Mouse (Mus musculus): ENCODE measurements at regions not wholly inside any gene's neighbourhood (a gene's known extent, or its start where the extent isn't known, plus 50 kb on each side); places are given as distances from the start of the nearest gene placed in this dataset.

DNA sequence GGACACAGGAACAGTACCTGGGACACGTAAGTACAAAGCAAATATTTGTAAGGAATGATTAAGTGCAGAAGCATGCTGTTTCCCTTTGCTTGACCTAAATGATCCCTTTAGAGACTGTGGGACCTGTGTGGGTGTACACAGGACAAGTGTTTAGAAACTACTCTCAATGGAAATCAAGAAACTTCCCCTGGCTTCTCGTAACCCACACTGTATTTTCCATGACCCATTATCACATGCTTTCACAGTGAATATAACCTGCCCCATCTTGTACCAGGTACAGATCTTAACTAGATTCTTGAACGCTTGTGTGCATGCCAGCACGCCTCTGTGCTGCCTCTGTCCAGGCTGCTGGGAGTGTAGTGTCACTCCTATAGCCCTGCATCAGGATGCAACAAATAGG, 177.8 kb upstream of the Ahr start:
- H3K9me3 ChIP-seq, result no peaks in the 10 kb centered on the region
- H3K4me2 ChIP-seq (replicated peaks), result no peak overlapping the region
- no peak overlapping the region for H3K9ac ChIP-seq
- H3K36me3 ChIP-seq, result no peaks in the 10 kb centered on the region
- ATAC-seq (ENCODE audit: insufficient number of reproducible peaks, insufficient read depth, low FRiP score, low TSS enrichment), result no peak
- no peaks in the 10 kb centered on the region for H3K27me3 ChIP-seq
- no peaks in the 10 kb centered on the region for H3K4me1 ChIP-seq
- H3K27ac ChIP-seq, result no peak overlapping the region
- WGBS, result 78% methylated on average over 4 of the region's 4 CpGs
- H3K4me3 ChIP-seq, result no peak overlapping the region

DNA sequence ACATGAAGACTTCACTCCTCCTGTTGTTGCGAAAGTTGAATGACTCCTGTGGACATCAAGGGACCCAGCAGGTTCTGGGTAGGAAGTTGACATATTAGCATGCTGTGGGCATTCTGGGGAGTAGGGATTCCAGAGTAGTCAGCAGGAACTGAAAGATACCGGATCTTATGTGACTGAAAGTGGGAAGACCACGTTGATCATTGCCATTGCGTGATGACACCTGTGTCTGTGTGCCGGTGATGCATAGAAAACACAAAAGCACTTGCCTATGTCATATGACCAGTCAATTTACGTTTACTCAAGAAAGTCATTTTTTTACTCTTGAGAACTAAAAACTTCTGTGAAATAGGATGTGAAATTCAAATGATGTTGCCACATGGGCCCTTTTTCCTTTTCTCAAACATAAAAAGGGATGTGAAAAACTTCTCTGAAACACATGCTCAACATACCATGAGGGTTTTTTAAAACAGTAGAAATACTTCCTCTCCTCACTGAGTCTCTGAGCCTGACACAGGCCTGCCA, 176.8 kb upstream of the Ahr start:
- H3K27ac ChIP-seq, result no peak overlapping the region
- H3K36me3 ChIP-seq, result no peaks in the 10 kb centered on the region
- no peak for ATAC-seq (ENCODE audit: insufficient number of reproducible peaks, insufficient read depth, low FRiP score, low TSS enrichment)
- WGBS, result 91% methylated on average over 6 of the region's 6 CpGs
- no peak overlapping the region for H3K9ac ChIP-seq
- H3K4me1 ChIP-seq, result no peaks in the 10 kb centered on the region
- H3K9me3 ChIP-seq, result no peaks in the 10 kb centered on the region
- H3K4me2 ChIP-seq (replicated peaks), result no peak overlapping the region
- H3K27me3 ChIP-seq, result no peaks in the 10 kb centered on the region
- no peak overlapping the region for H3K4me3 ChIP-seq

DNA sequence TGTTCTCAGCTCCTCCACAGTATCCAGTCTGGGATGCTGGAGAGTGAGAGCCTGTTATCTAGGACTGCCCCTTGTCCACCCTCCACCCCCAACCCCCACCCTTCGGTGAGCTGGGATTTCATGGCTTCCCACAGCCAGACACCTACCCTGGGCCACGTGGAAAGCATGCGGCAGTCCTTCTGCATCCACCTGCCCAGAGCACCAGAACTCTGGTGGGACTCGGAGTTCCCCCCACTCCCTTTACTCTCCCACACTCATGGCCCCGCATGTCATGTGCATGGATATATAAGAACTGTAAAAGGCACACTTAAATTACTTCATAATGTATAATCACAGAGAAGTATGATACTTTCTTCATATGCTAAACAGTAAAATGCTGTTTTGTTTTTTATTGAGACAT, 175.5 kb upstream of the Ahr start:
- ATAC-seq (ENCODE audit: insufficient number of reproducible peaks, insufficient read depth, low FRiP score, low TSS enrichment), result no peak
- Histone ChIP-seq H3K27me3 (no peaks in the 10 kb centered on the region), H3K4me1 (no peaks in the 10 kb centered on the region), H3K4me2 (replicated peaks) (no peak overlapping the region), H3K36me3 (no peaks in the 10 kb centered on the region), H3K27ac (no peak overlapping the region), H3K9ac (no peak overlapping the region), H3K4me3 (no peak overlapping the region), H3K9me3 (no peaks in the 10 kb centered on the region)
- WGBS, result 62% methylated on average over 5 of the region's 5 CpGs

DNA sequence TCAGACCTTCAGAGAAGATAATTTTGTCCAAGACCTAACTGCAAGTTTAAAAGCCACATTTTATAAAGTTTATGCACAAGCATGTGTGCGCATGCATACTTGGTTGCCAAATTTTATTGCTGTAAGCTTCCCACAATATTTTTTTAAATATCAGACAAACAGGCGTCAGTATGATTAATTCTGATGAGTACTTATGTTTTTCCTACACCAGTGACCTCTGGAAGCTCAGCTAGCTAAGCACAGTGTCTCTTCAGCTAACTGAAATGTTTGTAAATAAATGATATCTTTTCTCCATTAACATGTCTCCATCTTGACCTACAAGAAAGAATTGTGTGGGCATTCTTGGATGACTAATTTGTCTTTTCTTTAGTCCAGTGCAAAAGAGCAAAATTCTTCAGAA, 168.6 kb upstream of the Ahr start:
- no peaks in the 10 kb centered on the region for H3K36me3 ChIP-seq
- H3K9ac ChIP-seq, result no peak overlapping the region
- no peak overlapping the region for H3K4me2 ChIP-seq (replicated peaks)
- no peak overlapping the region for H3K4me3 ChIP-seq
- WGBS, result 84% methylated on average over 2 of the region's 2 CpGs
- no peaks in the 10 kb centered on the region for H3K4me1 ChIP-seq
- no peak for ATAC-seq (ENCODE audit: insufficient number of reproducible peaks, insufficient read depth, low FRiP score, low TSS enrichment)
- H3K27ac ChIP-seq, result no peak overlapping the region
- no peaks in the 10 kb centered on the region for H3K9me3 ChIP-seq
- no peaks in the 10 kb centered on the region for H3K27me3 ChIP-seq

DNA sequence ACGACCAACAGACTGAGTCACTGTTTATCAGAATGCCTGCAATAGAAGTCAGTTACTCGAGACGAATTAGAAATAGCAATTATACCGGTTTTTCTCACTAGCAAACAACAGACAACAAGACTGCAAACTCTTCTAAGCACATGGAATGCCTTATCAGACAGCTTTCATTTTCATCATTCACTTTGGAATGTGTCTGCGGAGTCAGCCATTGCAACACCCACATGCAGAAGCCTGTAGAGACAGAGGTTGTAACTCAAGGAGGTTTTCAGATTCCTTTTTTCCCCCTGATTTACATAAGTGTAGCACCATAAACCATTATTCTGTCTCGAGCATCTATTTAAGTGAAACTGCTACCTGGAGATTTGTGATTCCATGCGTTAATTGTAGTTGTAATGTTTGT, 167.8 kb upstream of the Ahr start:
- H3K36me3 ChIP-seq, result no peaks in the 10 kb centered on the region
- no peak overlapping the region for H3K9ac ChIP-seq
- no peak for ATAC-seq (ENCODE audit: insufficient number of reproducible peaks, insufficient read depth, low FRiP score, low TSS enrichment)
- H3K4me3 ChIP-seq, result no peak overlapping the region
- H3K27me3 ChIP-seq, result no peaks in the 10 kb centered on the region
- H3K4me1 ChIP-seq, result no peaks in the 10 kb centered on the region
- H3K27ac ChIP-seq, result no peak overlapping the region
- no peak overlapping the region for H3K4me2 ChIP-seq (replicated peaks)
- WGBS, result 79% methylated on average over 7 of the region's 7 CpGs
- H3K9me3 ChIP-seq, result no peaks in the 10 kb centered on the region

DNA sequence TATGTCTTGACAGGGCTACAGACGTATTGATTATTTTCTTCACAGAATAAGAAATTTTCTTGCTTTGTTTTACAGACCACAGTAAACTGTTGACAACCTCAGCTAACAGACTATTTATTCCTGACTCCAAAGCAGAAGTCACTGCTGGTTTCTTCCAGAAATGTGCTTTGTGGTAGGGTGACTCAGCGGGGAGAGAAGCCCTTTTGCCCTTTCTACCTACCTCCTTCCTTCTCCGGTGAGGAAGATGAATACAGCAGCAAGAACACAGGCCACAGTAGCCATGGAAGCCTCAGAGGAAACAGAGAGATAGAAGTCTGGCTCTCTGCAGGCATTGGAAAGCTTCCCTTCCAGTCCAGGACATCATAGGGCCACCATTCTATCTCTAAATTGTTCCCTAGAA, 159.4 kb upstream of the Ahr start:
- 75% methylated on average over 3 of the region's 3 CpGs for WGBS
- Histone ChIP-seq H3K9ac (no peak overlapping the region), H3K4me3 (no peak overlapping the region), H3K4me2 (replicated peaks) (no peak overlapping the region), H3K36me3 (no peaks in the 10 kb centered on the region), H3K27ac (no peak overlapping the region), H3K9me3 (no peaks in the 10 kb centered on the region), H3K27me3 (no peaks in the 10 kb centered on the region), H3K4me1 (no peaks in the 10 kb centered on the region)
- ATAC-seq (ENCODE audit: insufficient number of reproducible peaks, insufficient read depth, low FRiP score, low TSS enrichment), result no peak

DNA sequence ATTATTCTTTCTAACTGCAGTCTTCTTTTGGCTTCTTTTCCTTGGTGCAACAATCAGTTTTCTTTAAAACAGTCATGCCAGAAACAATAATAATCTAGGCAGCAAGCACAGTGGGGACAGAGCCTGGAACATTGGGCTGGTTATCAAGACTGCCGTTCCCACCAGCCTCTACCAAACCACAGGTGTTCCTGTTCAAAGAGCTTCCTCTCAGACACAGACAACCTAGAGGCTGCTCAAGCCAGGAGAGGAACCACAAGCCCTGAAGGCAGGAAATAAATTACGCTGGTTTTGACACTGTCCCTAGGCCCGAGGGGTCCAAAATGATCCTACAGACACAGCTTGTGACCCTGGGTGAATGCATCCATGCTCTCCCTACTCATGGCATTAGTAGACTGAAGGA, 156.1 kb upstream of the Ahr start:
- 58% methylated on average over 3 of the region's 3 CpGs for WGBS
- Histone ChIP-seq H3K27ac (no peak overlapping the region), H3K9ac (no peak overlapping the region), H3K4me2 (replicated peaks) (no peak overlapping the region), H3K27me3 (no peaks in the 10 kb centered on the region), H3K4me1 (no peaks in the 10 kb centered on the region), H3K36me3 (no peaks in the 10 kb centered on the region), H3K4me3 (no peak overlapping the region), H3K9me3 (no peaks in the 10 kb centered on the region)
- ATAC-seq (ENCODE audit: insufficient number of reproducible peaks, insufficient read depth, low FRiP score, low TSS enrichment), result no peak

DNA sequence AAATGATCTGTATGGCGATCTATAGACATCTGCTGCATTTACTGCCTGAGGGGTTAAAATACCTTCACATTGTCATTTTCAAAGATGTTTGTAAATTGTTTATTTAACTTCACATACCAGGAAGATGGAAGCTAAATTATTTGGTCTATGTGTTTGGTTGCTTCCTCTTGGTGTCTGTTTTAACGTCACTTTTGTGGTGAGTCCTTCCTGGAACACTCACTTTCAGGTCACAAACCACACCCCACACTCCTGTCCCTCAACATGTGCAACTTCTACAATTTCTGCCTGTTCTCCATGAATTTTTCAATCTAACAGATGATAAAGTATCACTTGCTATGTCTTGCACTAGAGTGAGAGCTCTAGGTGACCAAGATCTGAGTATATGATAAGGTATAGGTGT, 151.4 kb upstream of the Ahr start:
- no peak overlapping the region for H3K27ac ChIP-seq
- no peaks in the 10 kb centered on the region for H3K9me3 ChIP-seq
- H3K36me3 ChIP-seq, result no peaks in the 10 kb centered on the region
- WGBS, result 86% methylated on average over 2 of the region's 2 CpGs
- no peak overlapping the region for H3K4me3 ChIP-seq
- no peak for ATAC-seq (ENCODE audit: insufficient number of reproducible peaks, insufficient read depth, low FRiP score, low TSS enrichment)
- H3K9ac ChIP-seq, result no peak overlapping the region
- no peaks in the 10 kb centered on the region for H3K27me3 ChIP-seq
- no peaks in the 10 kb centered on the region for H3K4me1 ChIP-seq
- no peak overlapping the region for H3K4me2 ChIP-seq (replicated peaks)

DNA sequence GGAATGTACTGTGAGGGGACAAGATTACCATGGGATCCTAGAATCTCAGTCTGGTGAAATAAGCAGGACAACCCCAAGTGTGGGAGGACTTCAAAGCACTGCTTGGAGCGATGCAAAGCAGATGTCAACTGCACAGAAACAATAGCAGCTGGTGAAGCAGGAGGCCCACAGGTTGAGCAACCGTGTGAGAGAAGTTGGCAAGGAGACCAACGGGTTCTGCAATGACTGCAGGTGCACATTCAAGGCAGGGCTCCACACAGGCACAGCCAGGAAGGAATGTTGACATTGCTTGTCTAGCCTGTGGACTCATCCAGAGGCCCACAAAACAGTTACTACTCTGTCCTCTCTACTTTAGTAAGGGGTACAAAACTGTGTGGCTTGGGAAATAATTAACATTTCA, 150.4 kb upstream of the Ahr start:
- Histone ChIP-seq H3K9me3 (no peaks in the 10 kb centered on the region), H3K4me3 (no peak overlapping the region), H3K27ac (no peak overlapping the region), H3K36me3 (no peaks in the 10 kb centered on the region), H3K4me2 (replicated peaks) (no peak overlapping the region), H3K4me1 (no peaks in the 10 kb centered on the region), H3K9ac (no peak overlapping the region), H3K27me3 (no peaks in the 10 kb centered on the region)
- WGBS, result 63% methylated on average over 3 of the region's 3 CpGs
- no peak for ATAC-seq (ENCODE audit: insufficient number of reproducible peaks, insufficient read depth, low FRiP score, low TSS enrichment)

DNA sequence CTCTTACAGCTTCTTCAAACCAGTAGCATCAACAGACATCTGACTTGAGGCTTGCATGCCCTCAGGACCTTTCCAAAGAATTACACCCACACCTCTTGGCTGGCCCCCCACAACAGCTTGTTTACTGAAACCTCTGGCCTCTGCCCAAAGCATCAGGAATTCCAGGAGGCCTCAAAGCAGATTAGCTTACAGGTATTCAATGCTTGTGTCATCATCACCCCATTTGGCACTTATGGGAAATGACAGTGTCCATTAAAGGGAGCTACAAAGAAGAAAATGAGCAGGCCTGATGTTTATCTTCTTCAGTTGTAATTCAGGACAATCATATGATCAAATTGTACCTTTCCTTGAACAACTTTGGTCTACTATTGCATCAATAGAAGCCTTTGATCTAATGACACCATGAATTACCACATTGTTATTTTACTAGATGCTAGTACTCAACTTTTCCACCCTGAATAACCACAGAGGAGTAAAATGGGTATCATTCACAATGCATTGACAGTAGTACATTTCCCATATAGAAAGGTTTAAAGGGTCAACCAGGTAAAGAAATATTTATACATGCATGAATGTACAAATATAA, 147.1 kb upstream of the Ahr start:
- Histone ChIP-seq H3K27ac (no peak overlapping the region), H3K27me3 (no peaks in the 10 kb centered on the region), H3K4me1 (no peaks in the 10 kb centered on the region), H3K4me2 (replicated peaks) (no peak overlapping the region), H3K9ac (no peak overlapping the region), H3K4me3 (no peak overlapping the region), H3K9me3 (no peaks in the 10 kb centered on the region), H3K36me3 (no peaks in the 10 kb centered on the region)
- ATAC-seq (ENCODE audit: insufficient number of reproducible peaks, insufficient read depth, low FRiP score, low TSS enrichment), result no peak

DNA sequence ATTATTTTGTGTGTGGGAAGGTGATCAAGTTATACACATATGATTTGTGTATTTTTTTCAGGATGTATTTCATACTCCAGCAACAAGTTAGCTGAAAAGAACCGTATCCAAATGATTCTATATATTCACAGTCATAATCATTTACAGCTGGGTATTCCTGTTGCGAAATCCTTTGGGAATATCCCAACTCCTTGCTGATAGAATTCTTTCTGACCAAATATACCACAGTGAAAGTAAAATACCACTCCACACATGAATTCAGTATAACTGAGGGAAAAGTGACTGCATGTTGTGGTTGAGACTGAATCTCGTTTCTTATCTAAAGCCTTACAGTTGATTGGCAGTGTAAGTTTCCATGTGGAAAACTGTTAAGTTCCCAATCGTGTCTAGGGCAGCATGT, 145.1 kb upstream of the Ahr start:
- 43% methylated on average over 4 of the region's 4 CpGs for WGBS
- no peaks in the 10 kb centered on the region for H3K36me3 ChIP-seq
- H3K27me3 ChIP-seq, result no peaks in the 10 kb centered on the region

DNA sequence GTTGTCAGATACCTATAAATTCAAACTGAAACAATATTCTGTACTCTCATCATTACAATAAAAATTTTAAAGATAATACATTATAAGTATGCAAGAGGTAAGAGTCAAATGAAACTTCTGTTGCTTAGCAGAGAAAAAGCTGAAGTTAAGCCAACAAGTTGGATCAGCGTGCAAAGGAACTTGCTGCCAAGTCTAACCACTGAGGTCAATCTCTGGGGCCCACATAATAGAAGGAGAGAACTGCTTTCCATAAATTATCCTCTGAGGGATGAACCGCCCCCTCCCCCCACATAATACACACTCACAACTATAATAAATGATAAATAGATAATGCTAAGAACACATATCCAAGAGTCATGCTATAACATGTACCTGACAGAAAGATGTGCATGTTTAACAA, 144.2 kb upstream of the Ahr start:
- Histone ChIP-seq H3K4me1 (no peaks in the 10 kb centered on the region), H3K4me2 (replicated peaks) (no peak overlapping the region), H3K36me3 (no peaks in the 10 kb centered on the region), H3K9ac (no peak overlapping the region), H3K4me3 (no peak overlapping the region), H3K27ac (no peak overlapping the region), H3K9me3 (no peaks in the 10 kb centered on the region), H3K27me3 (no peaks in the 10 kb centered on the region)
- no peak for ATAC-seq (ENCODE audit: insufficient number of reproducible peaks, insufficient read depth, low FRiP score, low TSS enrichment)
- WGBS, result 76% methylated on average over 2 of the region's 2 CpGs

More for the DNA sequence above, 145.1 kb upstream of the Ahr start:
- Histone ChIP-seq H3K4me1 (no peaks in the 10 kb centered on the region), H3K9ac (no peak overlapping the region), H3K4me3 (no peak overlapping the region), H3K4me2 (replicated peaks) (no peak overlapping the region), H3K27ac (no peak overlapping the region), H3K9me3 (no peaks in the 10 kb centered on the region)
- ATAC-seq (ENCODE audit: insufficient number of reproducible peaks, insufficient read depth, low FRiP score, low TSS enrichment), result no peak

DNA sequence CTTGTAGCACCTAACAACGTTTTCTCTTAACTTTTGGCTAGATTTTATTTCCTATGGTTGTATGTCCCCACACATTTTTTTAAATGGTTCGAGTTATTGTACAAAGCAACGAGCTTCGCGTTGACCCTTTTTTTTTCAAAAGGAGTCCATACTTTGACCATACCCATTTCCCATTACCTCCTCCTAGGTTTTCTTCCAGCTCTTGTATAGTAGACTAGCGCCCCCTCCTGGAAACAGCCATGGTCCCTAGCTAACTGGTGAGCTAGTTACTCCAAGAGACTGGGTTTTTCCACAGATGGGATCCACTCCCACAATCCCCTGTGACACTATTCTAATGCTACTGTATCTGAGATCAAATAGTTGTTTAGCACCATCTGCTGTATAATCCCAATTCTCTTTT, 139.6 kb upstream of the Ahr start:
- Histone ChIP-seq H3K9ac (no peak overlapping the region), H3K4me3 (no peak overlapping the region), H3K9me3 (no peaks in the 10 kb centered on the region), H3K27ac (no peak overlapping the region), H3K36me3 (no peaks in the 10 kb centered on the region), H3K4me2 (replicated peaks) (no peak overlapping the region), H3K27me3 (no peaks in the 10 kb centered on the region), H3K4me1 (no peaks in the 10 kb centered on the region)
- WGBS, result 49% methylated on average over 6 of the region's 6 CpGs
- ATAC-seq (ENCODE audit: insufficient number of reproducible peaks, insufficient read depth, low FRiP score, low TSS enrichment), result no peak
